Mouse (Mus musculus): ENCODE measurements around the gene Klk1b26. TPM values are rescaled to one million over a fixed set of nuclear protein-coding genes. Genes with fewer than 3 reads are reported as not detected.
"Not testable (repeated sequence)": the region's sequence is repeated elsewhere in the genome, so short reads cannot be mapped to it uniquely, and the experiment has no call there.

Klk1b26 gene
- not detected for total RNA-seq (2021)

DNA sequence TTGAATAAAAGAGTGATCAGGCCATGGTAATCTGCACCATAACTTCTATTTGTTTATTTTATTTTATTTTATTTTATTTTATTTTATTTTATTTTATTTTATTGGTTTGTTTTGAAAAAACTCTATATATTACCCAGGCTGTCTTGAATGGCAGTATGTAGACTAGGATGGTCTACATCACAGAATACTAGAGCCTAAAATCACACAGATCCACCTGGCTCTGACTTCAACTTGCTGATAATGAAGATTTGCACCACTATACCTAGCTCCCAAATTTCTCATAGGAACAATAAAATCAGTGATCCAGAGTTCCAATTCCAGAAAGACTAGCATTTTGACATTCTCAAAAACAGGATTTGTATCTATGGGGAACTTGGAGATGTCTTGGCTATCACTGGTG, at the start of gene Klk1b26:
TSS of gene Klk1b26 (plus strand) at position 301 of the 400 bp plus-strand sequence.
- intact Hi-C loops (cut with DNase I); DNase-seq (ENCODE audit: low spot score in 2 of 2): not testable (repeated sequence)

DNA sequence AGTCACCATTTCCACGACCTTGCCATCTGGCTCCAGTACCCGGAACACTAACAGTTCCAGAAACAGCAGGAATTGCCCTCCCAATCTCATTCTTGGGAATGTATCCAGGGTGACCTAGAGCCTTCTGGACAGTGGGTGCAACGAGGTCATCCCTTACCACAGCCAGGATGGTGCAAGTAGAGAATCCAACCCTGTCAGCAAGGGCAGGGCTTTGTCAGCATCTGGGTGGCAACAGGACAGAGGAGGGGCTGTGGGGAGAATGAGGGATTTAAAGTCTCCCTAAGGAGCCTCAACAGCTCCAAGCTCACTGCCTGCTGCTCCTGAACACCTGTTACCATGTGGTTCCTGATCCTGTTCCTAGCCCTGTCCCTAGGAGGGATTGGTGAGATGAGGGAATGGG, 45.5 kb upstream of the Klk1b26 start, which contains the start of gene Klk1b1:
TSS of gene Klk1b1 (plus strand) at position 301 of the 400 bp plus-strand sequence.
- intact Hi-C loops (cut with DNase I), result no loop called here
- no peak for DNase-seq (ENCODE audit: low spot score in 2 of 2)

- DNase-seq (ENCODE audit: low spot score in 2 of 2), result no peak
- intact Hi-C loops (cut with DNase I), result no loop called here
Observed at GRCm38 (mm10) chr7:43967058-43967457, 44.9 kb upstream of the Klk1b26 start.

DNA sequence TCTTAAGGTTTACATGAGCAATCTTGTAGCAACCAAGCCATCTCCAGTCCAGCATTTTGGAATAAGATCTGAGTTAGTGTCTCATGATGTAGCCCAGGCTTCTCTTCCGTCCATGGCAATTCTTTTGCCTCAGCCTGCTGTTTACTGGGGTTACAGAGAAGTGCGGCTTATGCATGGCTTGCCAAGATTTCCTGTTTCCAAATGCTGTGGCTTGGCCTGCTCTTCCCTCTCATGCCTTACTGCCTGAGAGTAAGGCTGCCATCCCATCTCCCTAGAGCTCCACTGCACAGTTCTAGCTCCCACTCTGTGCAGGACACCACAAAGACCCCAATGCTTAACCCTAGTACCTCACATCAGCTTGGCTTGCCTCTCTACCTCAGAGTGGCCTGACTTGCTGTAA, 44.4 kb upstream of the Klk1b26 start:
- DNase-seq (ENCODE audit: low spot score in 2 of 2), result no peak
- intact Hi-C loops (cut with DNase I), result no loop called here

GRCm38 (mm10) chr7:43975761-43976160, 36.2 kb upstream of the Klk1b26 start, which contains the start of gene Klk1b9:
Klk1b9 (plus strand) TSS chr7:43976061.
- DNase-seq (ENCODE audit: low spot score in 2 of 2); intact Hi-C loops (cut with DNase I): not testable (repeated sequence)

DNA sequence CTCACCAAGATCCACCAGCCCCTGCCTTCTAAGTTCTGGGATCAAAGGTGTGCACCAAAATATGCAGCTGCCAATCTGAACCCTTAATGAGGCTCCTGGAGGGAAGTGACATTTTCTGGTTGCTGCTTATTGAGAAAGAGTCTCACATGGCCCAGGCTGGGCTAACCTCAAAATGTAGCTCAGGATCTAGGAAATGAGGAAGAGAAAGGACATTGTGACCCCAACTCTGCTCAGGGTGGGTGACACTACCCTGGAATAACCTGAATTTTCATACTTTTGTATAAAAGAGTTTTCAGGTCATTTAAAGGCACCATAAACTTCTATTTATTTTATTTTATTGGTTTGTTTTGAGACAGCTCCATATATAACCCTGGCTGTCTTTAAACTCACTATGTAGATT, 26.3 kb upstream of the Klk1b26 start:
- no peak for DNase-seq (ENCODE audit: low spot score in 2 of 2)
- intact Hi-C loops (cut with DNase I), result no loop called here

DNA sequence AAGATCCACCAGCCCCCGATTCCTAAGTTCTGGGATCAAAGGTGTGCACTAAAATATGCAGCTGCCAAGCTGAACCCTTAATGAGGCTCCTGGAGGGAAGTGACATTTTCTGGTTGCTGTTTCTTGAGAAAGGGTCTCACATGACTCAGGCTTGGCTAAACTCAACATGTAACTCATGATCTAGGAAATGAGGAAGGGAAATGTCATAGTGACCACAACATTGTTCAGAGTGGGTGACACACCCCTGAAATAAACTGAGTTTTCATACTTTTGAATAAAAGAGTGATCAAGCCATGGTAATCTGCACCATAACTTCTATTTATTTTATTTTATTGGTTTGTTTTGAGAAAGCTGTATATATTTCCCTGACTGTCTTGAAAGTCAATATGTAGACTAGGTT, 17.1 kb upstream of the Klk1b26 start:
- intact Hi-C loops (cut with DNase I); DNase-seq (ENCODE audit: low spot score in 2 of 2): not testable (repeated sequence)

- DNase-seq (ENCODE audit: low spot score in 2 of 2); intact Hi-C loops (cut with DNase I): not testable (repeated sequence)
Observed at GRCm38 (mm10) chr7:43995577-43995976, 16.4 kb upstream of the Klk1b26 start, which contains the start of gene Klk1b11. Klk1b11 (plus strand) TSS chr7:43995877.

DNA sequence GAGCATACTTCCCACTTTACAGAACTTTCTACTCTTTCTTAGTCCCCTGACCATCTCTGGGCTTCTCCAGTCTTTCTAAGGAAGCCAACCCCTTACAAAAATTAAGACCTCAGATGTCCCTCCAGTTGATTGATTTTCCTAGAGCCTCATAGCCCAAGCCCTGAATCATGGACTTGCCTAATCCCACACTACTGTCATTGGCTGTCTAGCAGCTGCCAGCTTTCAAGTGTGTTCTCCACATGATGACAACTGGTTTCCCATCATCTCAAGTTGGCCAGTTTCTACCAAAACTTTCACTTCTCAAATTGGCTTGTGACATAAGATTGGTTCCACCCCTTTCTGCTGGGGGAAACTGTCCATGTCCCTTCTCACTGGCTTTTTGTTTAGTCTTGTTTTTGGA, 7.1 kb upstream of the Klk1b26 start:
- intact Hi-C loops (cut with DNase I), result no loop called here

DNA sequence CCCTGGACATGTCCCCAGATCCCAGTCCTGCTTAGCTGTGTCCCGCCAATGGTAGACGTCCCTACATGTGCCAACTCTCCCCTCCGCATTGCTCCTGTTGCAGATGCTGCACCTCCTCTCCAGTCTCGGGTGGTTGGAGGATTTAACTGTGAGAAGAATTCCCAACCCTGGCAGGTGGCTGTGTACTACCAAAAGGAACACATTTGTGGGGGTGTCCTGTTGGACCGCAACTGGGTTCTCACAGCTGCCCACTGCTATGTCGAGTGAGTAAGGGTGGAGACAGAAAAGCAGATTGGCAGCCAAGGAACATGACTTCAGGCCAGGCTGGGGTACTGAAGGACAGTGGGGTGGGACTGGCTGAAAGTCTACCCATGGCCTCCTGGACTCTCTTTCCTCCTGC, 2.7 kb downstream of the Klk1b26 start:
- intact Hi-C loops (cut with DNase I), result not testable (repeated sequence)
- DNase-seq (ENCODE audit: low spot score in 2 of 2), result peak; percentile 11 to 60

More for the DNA sequence above, 7.1 kb upstream of the Klk1b26 start:
- DNase-seq (ENCODE audit: low spot score in 2 of 2), result no peak

DNA sequence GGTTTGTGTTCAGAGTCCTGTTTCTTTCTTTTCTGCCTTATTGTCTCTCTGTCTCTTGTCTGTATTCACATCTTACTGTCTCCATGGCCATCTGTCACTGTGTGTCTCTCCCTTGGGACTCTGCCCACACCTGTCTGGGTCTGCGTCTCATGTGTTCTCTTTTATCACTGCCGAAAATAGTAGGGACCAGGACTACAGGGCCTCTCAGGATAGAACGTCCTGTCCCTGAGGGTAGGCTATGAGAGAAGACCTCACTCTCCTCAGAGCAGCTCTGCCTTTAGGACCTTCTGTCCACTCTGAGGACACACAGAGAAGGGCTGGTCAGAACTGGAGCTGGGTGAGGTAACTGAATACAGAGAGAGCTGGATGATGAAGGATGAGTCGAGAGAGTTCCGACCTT, 3.1 kb downstream of the Klk1b26 start:
- intact Hi-C loops (cut with DNase I), result no loop called here
- peak in 1 of 2 experiments; percentile 33 for DNase-seq (ENCODE audit: low spot score in 2 of 2)

DNA sequence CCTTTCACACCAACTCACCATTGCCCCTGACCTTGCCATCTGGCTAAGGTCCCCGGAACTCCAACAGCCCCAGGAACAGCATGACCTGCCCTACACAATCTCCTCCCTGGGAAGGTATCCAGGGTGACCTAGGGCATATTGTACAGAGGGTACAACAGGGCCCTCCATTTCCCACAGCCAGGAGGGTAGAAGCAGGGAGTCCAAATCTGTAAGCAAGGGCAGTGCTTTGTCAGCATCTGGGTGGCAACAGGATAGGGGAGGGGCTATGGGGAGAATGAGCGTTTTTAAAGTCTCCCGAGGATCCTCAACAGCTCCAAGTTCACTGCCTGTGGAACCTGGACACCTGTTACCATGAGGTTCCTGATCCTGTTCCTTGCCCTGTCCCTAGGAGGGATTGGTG, 40.0 kb downstream of the Klk1b26 start, which contains the start of gene Klk1b27:
TSS of gene Klk1b27 (plus strand) at position 301 of the 400 bp plus-strand sequence.
- DNase-seq (ENCODE audit: low spot score in 2 of 2); intact Hi-C loops (cut with DNase I): not testable (repeated sequence)

Other genes starting within 250 kb of the Klk1b26 start
- gene Klk12, start 243.3 kb upstream of the Klk1b26 start, total RNA-seq (2021), result not detected
- gene Klk11, start 237.6 kb upstream of the Klk1b26 start, total RNA-seq (2021), result not detected
- not detected for gene Klk10, start 231.1 kb upstream of the Klk1b26 start, total RNA-seq (2021)
- gene Klk9, start 220.3 kb upstream of the Klk1b26 start, total RNA-seq (2021), result not detected
- 1 to 10 TPM; 2.2 to 3.3 TPM for gene Klk8, start 214.6 kb upstream of the Klk1b26 start, total RNA-seq (2021)
- gene Klk7, start 200.9 kb upstream of the Klk1b26 start, total RNA-seq (2021), result not detected
- 1 to 10 TPM; 1.0 to 1.4 TPM for gene Klk6, start 187.7 kb upstream of the Klk1b26 start, total RNA-seq (2021)
- gene Klk5, start 170.2 kb upstream of the Klk1b26 start, total RNA-seq (2021), result not detected
- gene Klk4, start 131.0 kb upstream of the Klk1b26 start, total RNA-seq (2021), result not detected
- not detected for gene Klk15, start 78.4 kb upstream of the Klk1b26 start, total RNA-seq (2021)
- gene Klk1b8, start 61.5 kb upstream of the Klk1b26 start, total RNA-seq (2021), result not detected
- gene Klk1b1, start 45.4 kb upstream of the Klk1b26 start, total RNA-seq (2021), result not detected
- not detected for gene Klk1b9, start 36.1 kb upstream of the Klk1b26 start, total RNA-seq (2021)
- not detected for gene Klk1b11, start 16.3 kb upstream of the Klk1b26 start, total RNA-seq (2021)
- not detected for gene Klk1b27, start 40.1 kb downstream of the Klk1b26 start, total RNA-seq (2021)
- not detected for gene Klk1b21, start 90.2 kb downstream of the Klk1b26 start, total RNA-seq (2021)
- gene Klk1b22, start 100.5 kb downstream of the Klk1b26 start, total RNA-seq (2021), result not detected
- gene Klk1b16, start 124.6 kb downstream of the Klk1b26 start, total RNA-seq (2021), result not detected
- not detected for gene Klk1b24, start 176.1 kb downstream of the Klk1b26 start, total RNA-seq (2021)
- not detected for gene Klk1b3, start 186.0 kb downstream of the Klk1b26 start, total RNA-seq (2021)
- gene Klk1b4, start 195.3 kb downstream of the Klk1b26 start, total RNA-seq (2021), result not detected
- not detected for gene Klk1b5, start 203.8 kb downstream of the Klk1b26 start, total RNA-seq (2021)
- gene Klk1, start 213.2 kb downstream of the Klk1b26 start, total RNA-seq (2021), result not detected
- gene Gm36864, start 224.0 kb downstream of the Klk1b26 start, total RNA-seq (2021), result not detected
- 1 to 10 TPM; 1.1 to 1.6 TPM for gene 1700028J19Rik, start 234.5 kb downstream of the Klk1b26 start, total RNA-seq (2021)
- 10 to 100 TPM; 72.5 to 73.5 TPM for gene 2410002F23Rik, start 234.6 kb downstream of the Klk1b26 start, total RNA-seq (2021)
- gene Acp4, start 245.2 kb downstream of the Klk1b26 start, total RNA-seq (2021), result not detected
- not detected for gene Gm15517, start 249.3 kb downstream of the Klk1b26 start, total RNA-seq (2021)

Measured in left cerebral cortex, postnatal 25 days (tissue).